Mouse (Mus musculus): ENCODE measurements around the gene Pdxk.

- TF ChIP-seq POLR2A (IDR thresholded peaks at IDR 0.05; ENCODE audit: low read depth, low read length) (peak; percentile 83), CTCF (conservative IDR thresholded peaks at IDR 0.05 in 1 of 2, IDR thresholded peaks at IDR 0.05 in 1 of 2; ENCODE audit: low read depth in 2 of 2, low read length in 2 of 2) (no peak), USF2 (conservative IDR thresholded peaks at IDR 0.05; ENCODE audit: low read depth, low read length) (peak; percentile 68), TCF12 (IDR thresholded peaks at IDR 0.05; ENCODE audit: low read depth, low read length) (peak; percentile 71), MXI1 (IDR thresholded peaks at IDR 0.05; ENCODE audit: low read depth, low read length) (peak; percentile 88), CHD2 (IDR thresholded peaks at IDR 0.05; ENCODE audit: low read length) (no peak), E2F4 (IDR thresholded peaks at IDR 0.05; ENCODE audit: insufficient replicate concordance, low read depth, low read length) (no peak)
Measured at GRCm38 (mm10) chr10:78464792-78465207, at the start of gene Pdxk.
